Mouse (Mus musculus) forebrain, embryonic 12.5 days (tissue): ENCODE data around the gene Serinc2. TPM values are rescaled to one million over a fixed set of nuclear protein-coding genes. Genes with fewer than 3 reads are reported as not detected.
"Not testable (repeated sequence)": the region's sequence is repeated elsewhere in the genome, so short reads cannot be mapped to it uniquely, and the experiment has no call there.

Experiments used
- ATAC-seq: fragments of 200-750 bp; cut with Nextera tagmentation; 2 replicates; pipeline ENCODE4 v1.8.0; 2017; ENCODE audit warnings: moderate TSS enrichment; ENCODE audit not compliant: low FRiP score
- H3K27ac ChIP-seq: fragments of 300-500 bp; sonication (generic); 2 replicates; pipeline ENCODE4 v1.5.1; 2016; ENCODE audit warnings: mild to moderate bottlenecking
- H3K27me3 ChIP-seq: fragments of 300-500 bp; sonication (generic); 2 replicates; pipeline ENCODE4 v1.6.1; 2016; ENCODE audit warnings: mild to moderate bottlenecking
- H3K36me3 ChIP-seq: fragments of 300-500 bp; sonication (generic); replicated peaks from 2 replicates; pipeline ENCODE4 v1.6.1; 2016; ENCODE audit warnings: mild to moderate bottlenecking
- H3K4me1 ChIP-seq: fragments of 300-500 bp; sonication (generic); 2 replicates; pipeline ENCODE4 v1.6.1; 2016
- H3K4me2 ChIP-seq: fragments of 300-500 bp; sonication (generic); 2 replicates; pipeline ENCODE4 v1.6.1; 2016; ENCODE audit warnings: mild to moderate bottlenecking, moderate library complexity
- H3K4me3 ChIP-seq: fragments of 300-500 bp; sonication (generic); replicated peaks from 2 replicates; pipeline ENCODE4 v1.5.1; 2016; ENCODE audit warnings: mild to moderate bottlenecking
- H3K9ac ChIP-seq: fragments of 300-500 bp; sonication (generic); 2 replicates; pipeline ENCODE4 v1.6.1; 2016; ENCODE audit warnings: mild to moderate bottlenecking
- H3K9me3 ChIP-seq: fragments of 300-500 bp; sonication (generic); 2 replicates; pipeline ENCODE4 v1.6.1; 2016
- WGBS: fragments of 180-500 bp; shearing (Covaris S2); methylation state at CpG from one replicate; pipeline ENCODE4 v1.1.7; 2016; 5-methylcytosine and 5-hydroxymethylcytosine counted together
- polyA plus RNA-seq: library from polyadenylated mRNA; unstranded; fragments of >200 nt; fragmentation: Nextera tagmentation; extraction: Ambion mirVana; gene quantifications from 2 replicates; pipeline ENCODE4 v1.2.1, GENCODE M21; 2016

Gene Serinc2
- polyA plus RNA-seq, 1 experiment from 2014 or later: 95.5 TPM

DNA sequence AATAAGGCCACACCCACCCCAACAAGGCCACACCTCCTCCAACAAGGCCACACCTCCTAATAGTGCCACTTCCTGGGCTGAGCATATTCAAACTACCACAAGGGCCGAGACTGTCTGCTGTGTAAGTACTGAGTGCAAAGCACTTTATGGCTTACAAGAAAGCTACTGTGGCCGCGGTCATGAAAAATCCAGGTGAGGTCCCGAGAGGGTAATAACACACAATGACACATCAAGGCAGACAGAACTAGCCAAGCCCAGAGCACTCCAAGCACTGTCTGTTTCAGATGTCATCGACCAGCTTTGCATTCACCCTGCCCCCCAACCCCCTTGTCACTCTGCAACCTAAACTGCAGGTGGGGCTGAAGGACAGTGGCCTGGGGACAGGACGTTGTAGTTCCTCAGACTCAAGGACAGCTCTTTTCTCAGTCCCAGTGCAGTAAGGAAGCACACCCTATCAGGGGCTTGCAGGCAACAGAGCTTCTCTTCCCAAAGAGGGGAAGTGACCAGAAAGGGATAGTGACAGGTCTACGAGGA lies 27.8 kb downstream of the Serinc2 start:
- Histone ChIP-seq H3K4me2 (no peak overlapping the region), H3K9ac (no peak overlapping the region), H3K36me3 (peaks cover 48% of the 10 kb centered on the region), H3K4me1 (no peaks in the 10 kb centered on the region), H3K27me3 (no peaks in the 10 kb centered on the region), H3K27ac (no peak overlapping the region), H3K9me3 (no peaks in the 10 kb centered on the region), H3K4me3 (no peak overlapping the region)
- WGBS: 49% methylated on average over 7 of the region's 7 CpGs
- no peak for ATAC-seq

DNA sequence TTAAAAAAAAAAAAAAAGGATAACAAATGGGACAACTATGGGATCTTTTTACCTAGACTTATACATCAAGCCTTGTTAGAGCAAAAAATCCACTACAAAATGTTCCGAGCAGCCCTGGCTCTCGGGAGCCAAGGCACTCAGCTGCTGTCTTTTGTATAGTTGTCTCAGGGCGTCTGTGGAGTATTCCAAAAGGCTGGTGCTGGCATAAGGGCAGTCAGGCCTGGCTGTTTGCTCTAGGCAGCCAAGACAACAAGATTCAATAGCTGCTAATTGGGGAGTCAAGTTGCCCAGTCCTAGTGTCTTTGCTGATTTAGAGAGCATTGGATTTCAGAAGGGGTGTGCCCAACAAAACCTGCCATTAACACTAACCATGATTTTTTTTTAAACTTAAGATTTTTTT lies 30.4 kb downstream of the Serinc2 start:
- H3K9ac ChIP-seq: no peak overlapping the region
- H3K4me3 ChIP-seq: no peak overlapping the region
- no peaks in the 10 kb centered on the region for H3K27me3 ChIP-seq
- H3K4me1 ChIP-seq: no peaks in the 10 kb centered on the region
- no peak overlapping the region for H3K27ac ChIP-seq
- H3K4me2 ChIP-seq: no peak overlapping the region
- 53% methylated on average over 3 of the region's 3 CpGs for WGBS
- no peaks in the 10 kb centered on the region for H3K9me3 ChIP-seq
- ATAC-seq: no peak
- H3K36me3 ChIP-seq: peaks cover 26% of the 10 kb centered on the region

DNA sequence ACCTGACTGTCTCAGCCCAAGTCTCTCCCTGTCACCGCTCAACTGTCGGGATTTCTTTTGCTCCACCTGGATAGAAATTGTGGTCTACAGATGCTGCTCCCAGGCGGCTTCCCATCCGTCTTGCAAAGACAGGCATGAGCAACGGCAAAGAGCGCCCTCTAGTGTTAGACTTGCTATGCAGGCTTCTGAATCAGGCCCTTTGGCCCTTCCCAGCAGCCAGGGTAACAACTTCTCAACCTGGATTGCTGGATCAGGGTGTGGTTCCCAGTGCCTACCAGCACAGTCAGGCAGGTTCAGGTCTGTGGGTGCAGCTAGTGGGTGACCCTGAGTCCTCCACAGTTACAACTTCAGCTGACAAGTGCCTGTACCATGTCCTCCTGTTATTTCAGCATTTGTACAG lies 32.9 kb downstream of the Serinc2 start:
- WGBS: 1% methylated on average over 6 of the region's 6 CpGs
- H3K36me3 ChIP-seq: peaks cover 7% of the 10 kb centered on the region
- no peak for ATAC-seq

DNA sequence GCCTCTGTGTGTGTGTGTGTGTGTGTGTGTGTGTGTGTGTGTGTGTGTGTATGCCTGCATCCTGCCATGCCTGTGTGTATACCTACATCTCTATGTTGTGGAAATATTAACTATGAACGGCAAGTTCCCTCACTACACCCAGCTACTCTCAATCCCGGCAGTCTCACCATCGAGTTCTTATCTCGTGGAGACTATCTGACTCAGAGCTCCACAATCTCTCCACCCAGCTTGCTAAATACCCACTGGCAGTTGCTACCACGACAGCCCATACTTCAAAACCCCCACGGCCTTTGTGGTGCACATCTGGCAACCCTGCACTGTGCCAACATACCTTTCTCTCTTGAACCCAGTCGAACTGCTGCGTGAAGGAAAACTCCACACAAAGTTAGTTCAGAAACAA lies 34.3 kb downstream of the Serinc2 start:
- Histone ChIP-seq H3K4me2 (no peak overlapping the region), H3K9ac (no peak overlapping the region), H3K9me3 (no peaks in the 10 kb centered on the region), H3K4me3 (no peak overlapping the region), H3K27ac (no peak overlapping the region), H3K27me3 (no peaks in the 10 kb centered on the region), H3K4me1 (no peaks in the 10 kb centered on the region), H3K36me3 (peaks cover under 1% of the 10 kb centered on the region; the same call in 1 of the 2 replicates)
- no peak for ATAC-seq
- WGBS: 86% methylated on average over 8 of the region's 8 CpGs

More for the DNA sequence above, 32.9 kb downstream of the Serinc2 start:
- H3K4me3 ChIP-seq: no peak overlapping the region
- H3K4me2 ChIP-seq: no peak overlapping the region
- H3K27me3 ChIP-seq: no peaks in the 10 kb centered on the region
- H3K27ac ChIP-seq: no peak overlapping the region
- H3K4me1 ChIP-seq: no peaks in the 10 kb centered on the region
- H3K9me3 ChIP-seq: no peaks in the 10 kb centered on the region
- no peak overlapping the region for H3K9ac ChIP-seq

DNA sequence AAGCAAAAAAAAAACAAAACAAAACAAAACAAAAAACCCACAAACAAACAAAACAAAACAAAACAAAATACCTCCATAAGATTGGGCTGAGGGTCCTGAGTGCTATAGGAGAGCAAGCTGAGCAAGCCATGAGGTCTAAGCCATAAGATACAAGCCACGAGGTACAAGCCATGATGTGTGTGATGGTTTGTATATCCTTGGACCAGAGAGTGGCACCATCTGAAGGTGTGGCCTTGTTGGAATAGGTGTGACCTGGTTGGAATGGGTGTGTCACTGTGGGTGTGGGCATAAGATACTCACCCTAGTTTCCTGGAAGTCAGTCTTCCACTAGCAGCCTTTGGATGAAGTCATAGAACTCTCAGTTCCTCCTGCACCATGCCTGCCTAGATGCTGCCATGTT lies 35.4 kb downstream of the Serinc2 start:
- 74% methylated on average over 1 of the region's 1 CpGs for WGBS
- H3K9ac ChIP-seq, H3K4me3 ChIP-seq, H3K9me3 ChIP-seq, H3K27me3 ChIP-seq, H3K4me1 ChIP-seq, H3K36me3 ChIP-seq, ATAC-seq, H3K4me2 ChIP-seq, H3K27ac ChIP-seq: not testable (repeated sequence)

DNA sequence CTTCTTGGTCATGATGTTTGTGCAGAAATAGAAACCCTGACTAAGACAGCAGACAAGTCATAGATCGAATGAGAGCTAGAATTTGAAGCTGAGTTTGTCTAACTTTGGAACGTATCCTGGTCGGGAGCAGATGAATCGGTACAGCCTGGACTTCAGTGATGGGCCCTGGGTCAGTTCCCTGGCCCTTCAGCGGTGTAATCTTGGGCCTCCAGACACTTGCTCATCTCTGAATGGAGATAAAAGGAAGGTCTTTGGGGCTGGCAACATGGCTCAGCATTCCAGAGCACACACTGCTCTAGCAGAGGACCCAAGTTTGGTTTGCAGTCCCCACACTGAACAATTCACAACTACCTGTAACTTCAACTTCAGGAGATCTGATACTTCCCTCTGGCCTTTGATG lies 36.0 kb downstream of the Serinc2 start:
- Histone ChIP-seq H3K4me2 (no peak overlapping the region), H3K4me1 (no peaks in the 10 kb centered on the region), H3K9ac (no peak overlapping the region), H3K4me3 (no peak overlapping the region), H3K27ac (no peak overlapping the region), H3K9me3 (no peaks in the 10 kb centered on the region), H3K27me3 (no peaks in the 10 kb centered on the region), H3K36me3 (no peaks in the 10 kb centered on the region)
- 90% methylated on average over 5 of the region's 5 CpGs for WGBS
- no peak for ATAC-seq

DNA sequence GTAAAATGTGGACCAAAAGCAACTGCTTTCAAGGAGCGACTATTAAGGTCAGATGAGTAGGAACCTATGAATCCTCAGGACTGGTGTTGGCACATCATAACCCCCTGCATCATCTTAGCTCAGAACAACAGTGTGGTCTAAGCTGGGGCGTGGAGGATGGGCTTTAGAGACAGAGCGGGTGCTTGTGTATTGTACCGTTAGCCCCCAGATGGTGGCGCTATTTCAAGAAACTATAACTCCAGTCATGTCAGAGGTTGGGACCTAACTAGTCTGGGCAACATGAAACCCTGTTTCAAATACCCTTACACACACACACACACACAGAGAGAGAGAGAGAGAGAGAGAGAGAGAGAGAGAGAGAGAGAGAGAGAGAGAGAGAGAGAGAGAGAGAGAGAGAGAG lies 38.3 kb downstream of the Serinc2 start:
- H3K27me3 ChIP-seq: no peaks in the 10 kb centered on the region
- H3K9ac ChIP-seq: no peak overlapping the region
- WGBS: 32% methylated on average over 5 of the region's 5 CpGs
- no peaks in the 10 kb centered on the region for H3K36me3 ChIP-seq
- no peak overlapping the region for H3K4me2 ChIP-seq
- H3K9me3 ChIP-seq: no peaks in the 10 kb centered on the region
- H3K4me3 ChIP-seq: no peak overlapping the region
- H3K27ac ChIP-seq: no peak overlapping the region
- ATAC-seq: no peak
- H3K4me1 ChIP-seq: no peaks in the 10 kb centered on the region

DNA sequence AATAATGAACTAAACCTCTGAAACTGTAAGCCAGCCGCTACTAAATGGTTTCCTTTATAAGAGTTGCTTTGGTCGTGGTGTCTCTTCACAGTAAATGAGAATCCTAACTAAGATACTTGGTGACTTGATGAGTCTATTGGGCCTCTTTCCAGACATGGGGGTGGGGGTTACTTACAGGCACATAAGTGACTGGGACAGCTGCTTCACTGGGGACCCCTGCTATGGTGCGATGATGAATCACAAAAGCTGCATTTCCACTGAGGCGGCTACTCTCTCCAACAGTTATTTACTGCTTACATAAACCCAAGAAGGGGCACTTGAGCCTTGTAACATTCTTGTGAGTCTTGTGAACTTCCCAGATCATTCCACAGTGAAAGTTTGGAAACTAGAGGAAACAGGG lies 41.4 kb downstream of the Serinc2 start:
- H3K4me1 ChIP-seq: no peaks in the 10 kb centered on the region
- WGBS: 85% methylated on average over 4 of the region's 4 CpGs
- H3K4me3 ChIP-seq: no peak overlapping the region
- H3K27me3 ChIP-seq: no peaks in the 10 kb centered on the region
- H3K4me2 ChIP-seq: no peak overlapping the region
- H3K36me3 ChIP-seq: no peaks in the 10 kb centered on the region
- H3K27ac ChIP-seq: no peak overlapping the region
- no peaks in the 10 kb centered on the region for H3K9me3 ChIP-seq
- H3K9ac ChIP-seq: no peak overlapping the region
- ATAC-seq: no peak

DNA sequence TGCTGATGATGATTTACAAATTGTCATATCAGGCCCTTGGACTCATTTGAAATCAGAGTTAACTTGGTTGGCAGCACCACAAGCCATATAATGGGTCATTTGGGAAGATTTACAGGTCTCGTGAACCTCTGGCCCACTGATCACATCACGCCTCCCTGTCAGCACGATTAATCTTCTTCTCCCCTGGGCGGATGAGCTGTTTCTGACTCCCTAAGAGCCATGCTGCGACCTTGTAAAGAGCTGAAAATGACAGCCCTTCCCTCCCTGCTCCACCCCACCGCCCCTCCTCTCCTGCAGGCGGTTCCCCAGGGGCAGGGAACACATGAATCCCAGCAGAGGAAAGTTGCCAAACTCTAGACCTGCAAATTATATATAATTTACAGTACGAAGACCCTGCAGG lies 42.6 kb downstream of the Serinc2 start:
- no peak for ATAC-seq
- 74% methylated on average over 8 of the region's 8 CpGs for WGBS
- Histone ChIP-seq H3K36me3 (no peaks in the 10 kb centered on the region), H3K27me3 (no peaks in the 10 kb centered on the region), H3K4me1 (no peaks in the 10 kb centered on the region), H3K9ac (no peak overlapping the region), H3K4me3 (no peak overlapping the region), H3K4me2 (no peak overlapping the region), H3K27ac (no peak overlapping the region), H3K9me3 (no peaks in the 10 kb centered on the region)

DNA sequence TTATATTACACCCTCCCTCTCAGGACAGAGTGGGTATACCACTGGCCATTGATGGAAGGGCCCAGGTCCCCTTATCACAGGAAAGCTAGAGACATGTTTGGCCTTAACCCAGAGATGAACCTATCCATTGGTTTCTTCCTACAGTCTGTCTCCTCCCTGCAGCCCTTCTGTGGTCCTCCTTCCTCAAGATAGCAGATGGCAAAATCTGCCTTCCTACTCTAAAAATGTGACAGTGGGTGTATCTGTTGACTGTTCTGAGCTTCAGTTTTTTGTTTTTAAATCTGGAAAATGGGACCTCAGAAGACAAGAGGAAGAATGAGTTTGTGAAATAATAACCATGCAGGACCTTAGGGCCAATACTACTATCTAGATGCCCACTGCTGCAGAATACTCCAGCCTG lies 54.9 kb downstream of the Serinc2 start:
- Histone ChIP-seq H3K9me3 (no peaks in the 10 kb centered on the region), H3K4me3 (no peak overlapping the region), H3K4me1 (no peaks in the 10 kb centered on the region), H3K27me3 (peaks cover 3% of the 10 kb centered on the region; the same call in 1 of the 2 replicates), H3K27ac (no peak overlapping the region), H3K4me2 (no peak overlapping the region), H3K36me3 (no peaks in the 10 kb centered on the region), H3K9ac (no peak overlapping the region)
- ATAC-seq: no peak

DNA sequence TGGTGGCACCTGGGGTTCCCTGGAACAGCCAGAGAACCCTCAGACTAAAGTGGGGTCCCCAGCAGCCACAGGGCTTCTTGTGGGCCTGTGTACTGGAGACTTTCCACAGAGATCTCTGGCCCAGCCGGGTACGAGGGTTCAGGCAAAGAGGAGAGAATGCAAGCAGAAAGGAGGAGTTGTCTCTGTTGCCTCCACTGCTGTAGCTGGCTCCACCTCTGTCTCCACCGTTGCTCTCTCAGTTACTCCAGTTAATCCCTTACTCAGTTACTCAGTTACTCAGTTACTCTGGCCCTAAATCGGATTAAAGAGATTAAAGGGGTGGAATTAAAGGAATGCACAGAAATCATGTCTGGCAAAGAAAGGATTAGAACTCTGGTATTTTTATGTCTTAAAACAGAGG lies 56.8 kb downstream of the Serinc2 start, which contains the start of gene Gm853:
TSS of gene Gm853 (minus strand) at position 223 of the 400 bp plus-strand sequence.
- no peaks in the 10 kb centered on the region for H3K9me3 ChIP-seq
- H3K4me1 ChIP-seq: no peaks in the 10 kb centered on the region
- no peak for ATAC-seq
- peaks cover 3% of the 10 kb centered on the region; the same call in 1 of the 2 replicates for H3K27me3 ChIP-seq
- H3K4me2 ChIP-seq: no peak within 1 kb of the TSS
- no peak within 1 kb of the TSS for H3K9ac ChIP-seq
- H3K4me3 ChIP-seq: no peak within 1 kb of the TSS
- H3K36me3 ChIP-seq: no peaks in the 10 kb centered on the region
- 56% methylated on average over 4 of the region's 4 CpGs for WGBS
- H3K27ac ChIP-seq: no peak within 1 kb of the TSS

DNA sequence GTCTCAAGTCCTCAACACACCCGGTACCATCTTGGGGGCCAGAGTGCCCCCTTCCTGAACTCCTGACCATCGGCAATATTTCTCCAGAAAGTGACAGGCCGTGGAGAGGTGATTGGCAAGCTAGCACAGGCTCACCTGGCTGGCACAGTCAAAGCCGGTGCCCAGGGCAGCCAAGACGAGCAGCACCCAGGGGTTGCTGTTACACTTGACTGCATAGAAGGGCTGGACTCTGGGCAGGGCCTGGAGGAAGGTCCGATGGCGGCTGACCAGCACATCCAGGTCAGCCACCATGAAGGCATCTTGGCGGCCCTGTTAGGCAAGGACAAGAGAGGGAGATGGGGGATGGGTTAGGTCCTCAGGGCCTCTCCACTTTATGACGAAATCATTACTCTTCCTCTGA lies 58.8 kb downstream of the Serinc2 start:
- no peaks in the 10 kb centered on the region for H3K4me1 ChIP-seq
- no peaks in the 10 kb centered on the region for H3K36me3 ChIP-seq
- no peaks in the 10 kb centered on the region for H3K9me3 ChIP-seq
- ATAC-seq: no peak
- H3K4me3 ChIP-seq: no peak overlapping the region
- H3K27ac ChIP-seq: no peak overlapping the region
- H3K4me2 ChIP-seq: no peak overlapping the region
- no peak overlapping the region for H3K9ac ChIP-seq
- H3K27me3 ChIP-seq: peaks cover 7% of the 10 kb centered on the region; the same call in 1 of the 2 replicates
- 82% methylated on average over 9 of the region's 9 CpGs for WGBS

DNA sequence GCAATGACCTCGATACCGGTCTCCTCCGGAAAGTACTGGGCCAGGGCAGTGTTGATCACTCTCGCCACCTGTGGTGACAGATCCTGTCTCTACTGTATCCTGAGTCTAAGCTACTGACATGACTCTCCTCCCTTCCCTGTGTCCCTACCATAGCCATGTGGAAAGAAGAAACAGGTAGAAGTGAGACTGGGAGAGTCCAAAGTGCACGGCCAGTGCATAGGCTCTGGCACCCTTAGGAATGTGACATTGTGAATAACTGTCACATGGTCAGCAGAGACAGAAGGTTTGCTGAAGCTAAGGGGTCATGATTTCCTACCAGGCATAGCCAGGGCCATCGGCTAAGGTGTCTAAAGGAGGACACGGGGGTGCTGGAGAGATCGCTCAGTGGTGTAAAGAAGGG lies 63.6 kb downstream of the Serinc2 start:
- no peak overlapping the region for H3K4me2 ChIP-seq
- no peak for ATAC-seq
- no peak overlapping the region for H3K27ac ChIP-seq
- H3K4me1 ChIP-seq: no peaks in the 10 kb centered on the region
- 0 out of 2 replicates have a peak, but pooled peaks cover 4% of the 10 kb centered on the region for H3K27me3 ChIP-seq
- H3K4me3 ChIP-seq: no peak overlapping the region
- H3K9ac ChIP-seq: no peak overlapping the region
- no peaks in the 10 kb centered on the region for H3K9me3 ChIP-seq
- whole genome bisulfite sequencing: 89% methylated on average over 8 of the region's 8 CpGs
- no peaks in the 10 kb centered on the region for H3K36me3 ChIP-seq
